Mouse (Mus musculus) midbrain, embryonic 13.5 days (tissue): ENCODE measurements around the gene Ano6. TPM values are rescaled to one million over a fixed set of nuclear protein-coding genes. Genes with fewer than 3 reads are reported as not detected.

Experiments
- ATAC-seq: fragments of 200-750 bp; cut with Nextera tagmentation; 2 replicates; pipeline ENCODE4 v1.8.0; 2017; ENCODE audit warnings: mild to moderate bottlenecking, moderate TSS enrichment, moderate library complexity
- H3K27ac ChIP-seq: fragments of 300-500 bp; sonication (generic); 2 replicates; pipeline ENCODE4 v1.5.1; 2015; ENCODE audit warnings: inconsistent platforms, mild to moderate bottlenecking, moderate library complexity
- H3K27me3 ChIP-seq: fragments of 300-500 bp; sonication (generic); 2 replicates; pipeline ENCODE4 v1.6.1; 2015; ENCODE audit warnings: mild to moderate bottlenecking, inconsistent platforms
- H3K36me3 ChIP-seq: fragments of 300-500 bp; sonication (generic); 2 replicates; pipeline ENCODE4 v1.6.1; 2015; ENCODE audit warnings: mild to moderate bottlenecking, inconsistent platforms
- H3K4me1 ChIP-seq: fragments of 300-500 bp; sonication (generic); replicated peaks from 2 replicates; pipeline ENCODE4 v1.6.1; 2015; ENCODE audit warnings: inconsistent platforms
- H3K4me2 ChIP-seq: fragments of 300-500 bp; sonication (generic); replicated peaks from 2 replicates; pipeline ENCODE4 v1.6.1; 2015; ENCODE audit warnings: moderate library complexity, mild to moderate bottlenecking, inconsistent platforms
- H3K4me3 ChIP-seq: fragments of 300-500 bp; sonication (generic); replicated peaks from 2 replicates; pipeline ENCODE4 v1.5.1; 2015; ENCODE audit warnings: mild to moderate bottlenecking, inconsistent platforms
- H3K9ac ChIP-seq: fragments of 300-500 bp; sonication (generic); replicated peaks from 2 replicates; pipeline ENCODE4 v1.6.1; 2015; ENCODE audit warnings: mild to moderate bottlenecking, inconsistent platforms
- H3K9me3 ChIP-seq: fragments of 300-500 bp; sonication (generic); 2 replicates; pipeline ENCODE4 v1.6.1; 2016; ENCODE audit warnings: mild to moderate bottlenecking, inconsistent platforms
- WGBS: fragments of 180-500 bp; shearing (Covaris S2); methylation state at CpG from one replicate; pipeline ENCODE4 v1.1.7; 2015; 5-methylcytosine and 5-hydroxymethylcytosine counted together
- polyA plus RNA-seq: library from polyadenylated mRNA; unstranded; fragments of >200 nt; fragmentation: Nextera tagmentation; extraction: Ambion mirVana; gene quantifications from 2 replicates; pipeline ENCODE4 v1.2.1, GENCODE M21; 2015

Gene Ano6
- polyA plus RNA-seq, 1 experiment from 2014 or later = 26.8 TPM

GRCm38 (mm10) chr15:95802762-95803161 is 12.1 kb downstream of the Ano6 start:
- 0 out of 2 replicates have a peak, but pooled peaks cover 3% of the 10 kb centered on the region for H3K36me3 ChIP-seq
- no peak overlapping the region for H3K4me2 ChIP-seq
- H3K4me3 ChIP-seq = no peak overlapping the region
- no peak overlapping the region for H3K27ac ChIP-seq
- no peaks in the 10 kb centered on the region for H3K9me3 ChIP-seq
- ATAC-seq = no peak
- H3K27me3 ChIP-seq = no peaks in the 10 kb centered on the region
- H3K4me1 ChIP-seq = peaks cover 26% of the 10 kb centered on the region
- H3K9ac ChIP-seq = no peak overlapping the region
- WGBS = 78% methylated on average over 2 of the region's 2 CpGs

- Histone ChIP-seq H3K36me3 (0 out of 2 replicates have a peak, but pooled peaks cover 3% of the 10 kb centered on the region), H3K4me2 (no peak overlapping the region), H3K27me3 (no peaks in the 10 kb centered on the region), H3K9me3 (no peaks in the 10 kb centered on the region), H3K4me1 (peaks cover 26% of the 10 kb centered on the region), H3K9ac (no peak overlapping the region), H3K27ac (no peak overlapping the region), H3K4me3 (no peak overlapping the region)
- no peak for ATAC-seq
- WGBS = 94% methylated on average over 3 of the region's 3 CpGs
Measured at GRCm38 (mm10) chr15:95803484-95803883, 12.8 kb downstream of the Ano6 start.

- ATAC-seq = 0 out of 2 replicates have a peak, but pooled peaks have one; percentile 24
Measured at GRCm38 (mm10) chr15:95804255-95804654, 13.6 kb downstream of the Ano6 start.

GRCm38 (mm10) chr15:95805022-95805471 is 14.4 kb downstream of the Ano6 start:
- Histone ChIP-seq H3K4me2 (no peak overlapping the region), H3K4me1 (peaks cover 26% of the 10 kb centered on the region), H3K27ac (no peak overlapping the region), H3K9me3 (no peaks in the 10 kb centered on the region), H3K9ac (no peak overlapping the region), H3K36me3 (0 out of 2 replicates have a peak, but pooled peaks cover 3% of the 10 kb centered on the region), H3K27me3 (no peaks in the 10 kb centered on the region), H3K4me3 (no peak overlapping the region)
- no peak for ATAC-seq
- WGBS = 53% methylated on average over 5 of the region's 5 CpGs

More at GRCm38 (mm10) chr15:95804255-95804654, 13.6 kb downstream of the Ano6 start:
- Histone ChIP-seq H3K27ac (peak overlapping the region; percentile 51; the same call in 1 of the 2 replicates), H3K4me3 (no peak overlapping the region), H3K4me1 (peaks cover 26% of the 10 kb centered on the region), H3K4me2 (no peak overlapping the region), H3K27me3 (no peaks in the 10 kb centered on the region), H3K9me3 (no peaks in the 10 kb centered on the region), H3K9ac (no peak overlapping the region), H3K36me3 (0 out of 2 replicates have a peak, but pooled peaks cover 3% of the 10 kb centered on the region)
- 60% methylated on average over 7 of the region's 7 CpGs for WGBS

GRCm38 (mm10) chr15:95807908-95808307 is 17.3 kb downstream of the Ano6 start:
- ATAC-seq = no peak
- 85% methylated on average over 3 of the region's 3 CpGs for WGBS
- no peak overlapping the region for H3K27ac ChIP-seq

GRCm38 (mm10) chr15:95810357-95810761 is 19.7 kb downstream of the Ano6 start:
- H3K4me2 ChIP-seq = no peak overlapping the region
- H3K4me3 ChIP-seq = no peak overlapping the region
- H3K9ac ChIP-seq = no peak overlapping the region
- no peaks in the 10 kb centered on the region for H3K9me3 ChIP-seq
- no peaks in the 10 kb centered on the region for H3K27me3 ChIP-seq
- no peaks in the 10 kb centered on the region for H3K4me1 ChIP-seq
- 94% methylated on average over 4 of the region's 4 CpGs for WGBS
- no peak for ATAC-seq
- no peak overlapping the region for H3K27ac ChIP-seq
- H3K36me3 ChIP-seq = peaks cover 13% of the 10 kb centered on the region

More at GRCm38 (mm10) chr15:95807908-95808307, 17.3 kb downstream of the Ano6 start:
- Histone ChIP-seq H3K9ac (no peak overlapping the region), H3K4me3 (no peak overlapping the region), H3K4me1 (peaks cover 13% of the 10 kb centered on the region), H3K36me3 (peaks cover 12% of the 10 kb centered on the region), H3K4me2 (no peak overlapping the region), H3K9me3 (no peaks in the 10 kb centered on the region), H3K27me3 (no peaks in the 10 kb centered on the region)

GRCm38 (mm10) chr15:95812821-95813571 is 22.4 kb downstream of the Ano6 start:
- H3K9ac ChIP-seq = no peak overlapping the region
- ATAC-seq = no peak
- WGBS = 97% methylated on average over 8 of the region's 8 CpGs

GRCm38 (mm10) chr15:95817501-95817900 is 26.9 kb downstream of the Ano6 start:
- Histone ChIP-seq H3K27ac (peak overlapping the region; percentile 44), H3K4me3 (no peak overlapping the region)
- WGBS = 81% methylated on average over 3 of the region's 3 CpGs

More at GRCm38 (mm10) chr15:95812821-95813571, 22.4 kb downstream of the Ano6 start:
- H3K36me3 ChIP-seq = peaks cover 13% of the 10 kb centered on the region
- peaks cover 12% of the 10 kb centered on the region for H3K4me1 ChIP-seq
- H3K4me2 ChIP-seq = no peak overlapping the region
- no peak overlapping the region for H3K4me3 ChIP-seq
- no peaks in the 10 kb centered on the region for H3K9me3 ChIP-seq
- H3K27me3 ChIP-seq = no peaks in the 10 kb centered on the region
- H3K27ac ChIP-seq = no peak overlapping the region

GRCm38 (mm10) chr15:95819249-95820035 is 28.8 kb downstream of the Ano6 start:
- Histone ChIP-seq H3K9ac (no peak overlapping the region), H3K4me3 (no peak overlapping the region), H3K9me3 (no peaks in the 10 kb centered on the region), H3K4me2 (no peak overlapping the region), H3K36me3 (no peaks in the 10 kb centered on the region), H3K4me1 (peaks cover 13% of the 10 kb centered on the region), H3K27me3 (no peaks in the 10 kb centered on the region), H3K27ac (no peak overlapping the region)
- 88% methylated on average over 9 of the region's 9 CpGs for WGBS
- no peak for ATAC-seq

More at GRCm38 (mm10) chr15:95817501-95817900, 26.9 kb downstream of the Ano6 start:
- Histone ChIP-seq H3K36me3 (peaks cover 4% of the 10 kb centered on the region; the same call in 1 of the 2 replicates), H3K4me2 (no peak overlapping the region), H3K27me3 (no peaks in the 10 kb centered on the region), H3K9ac (no peak overlapping the region), H3K9me3 (no peaks in the 10 kb centered on the region), H3K4me1 (peaks cover 13% of the 10 kb centered on the region)
- ATAC-seq = no peak

- WGBS = 93% methylated on average over 12 of the region's 12 CpGs
Measured at GRCm38 (mm10) chr15:95820142-95820541, 29.5 kb downstream of the Ano6 start.

GRCm38 (mm10) chr15:95820678-95821077 is 30.0 kb downstream of the Ano6 start:
- H3K9me3 ChIP-seq = no peaks in the 10 kb centered on the region
- ATAC-seq = no peak
- H3K27me3 ChIP-seq = no peaks in the 10 kb centered on the region
- no peak overlapping the region for H3K4me2 ChIP-seq
- H3K4me1 ChIP-seq = peaks cover 13% of the 10 kb centered on the region
- no peak overlapping the region for H3K27ac ChIP-seq
- H3K4me3 ChIP-seq = no peak overlapping the region
- no peak overlapping the region for H3K9ac ChIP-seq
- H3K36me3 ChIP-seq = 0 out of 2 replicates have a peak, but pooled peaks cover 6% of the 10 kb centered on the region
- 91% methylated on average over 9 of the region's 9 CpGs for WGBS

More at GRCm38 (mm10) chr15:95820142-95820541, 29.5 kb downstream of the Ano6 start:
- 0 out of 2 replicates have a peak, but pooled peaks cover 4% of the 10 kb centered on the region for H3K36me3 ChIP-seq
- H3K27me3 ChIP-seq = no peaks in the 10 kb centered on the region
- H3K9ac ChIP-seq = no peak overlapping the region
- H3K4me2 ChIP-seq = no peak overlapping the region
- no peak overlapping the region for H3K4me3 ChIP-seq
- no peak overlapping the region for H3K27ac ChIP-seq
- no peaks in the 10 kb centered on the region for H3K9me3 ChIP-seq
- peaks cover 13% of the 10 kb centered on the region for H3K4me1 ChIP-seq
- ATAC-seq = no peak

- ATAC-seq = no peak
- peaks cover 14% of the 10 kb centered on the region for H3K4me1 ChIP-seq
- no peak overlapping the region for H3K27ac ChIP-seq
- no peak overlapping the region for H3K9ac ChIP-seq
- 0 out of 2 replicates have a peak, but pooled peaks cover 6% of the 10 kb centered on the region for H3K36me3 ChIP-seq
- 94% methylated on average over 9 of the region's 9 CpGs for WGBS
- no peak overlapping the region for H3K4me3 ChIP-seq
- H3K27me3 ChIP-seq = no peaks in the 10 kb centered on the region
- no peak overlapping the region for H3K4me2 ChIP-seq
- no peaks in the 10 kb centered on the region for H3K9me3 ChIP-seq
Measured at GRCm38 (mm10) chr15:95822099-95822498, 31.5 kb downstream of the Ano6 start.
